Mouse (Mus musculus): Measurements from ENCODE around the gene Cfap77. TPM values are rescaled to one million over a fixed set of nuclear protein-coding genes. Genes with fewer than 3 reads are reported as not detected.

The Cfap77 gene
- polyA plus RNA-seq, 1 experiment from 2014 or later: 0.51 TPM

GRCm38 (mm10) chr2:28974520-28974919, 80.3 kb downstream of the Cfap77 start:
- DNase-seq (ENCODE audit: low spot score): peak; percentile 42
- H3K27me3 ChIP-seq (ENCODE audit: control insufficient read depth, insufficient read depth, low read length): peaks cover 37% of the 10 kb centered on the region

GRCm38 (mm10) chr2:28973832-28974450, 80.9 kb downstream of the Cfap77 start:
- 29% methylated on average over 15 of the region's 15 CpGs for WGBS
- no peak overlapping the region; the same call in 1 of the 2 replicates for H3K9ac ChIP-seq (ENCODE audit: low read depth, low read length)
- 0 out of 2 replicates have a peak, but pooled peaks cover 8% of the 10 kb centered on the region for H3K4me1 ChIP-seq (replicated peaks; ENCODE audit: control insufficient read depth, insufficient read depth, low read length)
- H3K4me3 ChIP-seq (ENCODE audit: low read depth, low read length): no peak overlapping the region
- no peaks in the 10 kb centered on the region for H3K36me3 ChIP-seq (ENCODE audit: control insufficient read depth, insufficient read depth, low read length)
- DNase-seq (ENCODE audit: low spot score) (peak; percentile 43), ATAC-seq (ENCODE audit: low FRiP score) (peak; percentile 25; the same call in 1 of the 2 replicates)
- H3K27ac ChIP-seq (ENCODE audit: low read depth, low read length): no peak overlapping the region
- H3K27me3 ChIP-seq (ENCODE audit: control insufficient read depth, insufficient read depth, low read length): peaks cover 40% of the 10 kb centered on the region
- no peak overlapping the region for H3K4me2 ChIP-seq (replicated peaks; ENCODE audit: low read depth, low read length)
- no peaks in the 10 kb centered on the region for H3K9me3 ChIP-seq (ENCODE audit: control insufficient read depth, low read length)

More at GRCm38 (mm10) chr2:28974520-28974919, 80.3 kb downstream of the Cfap77 start:
- 32% methylated on average over 6 of the region's 6 CpGs for WGBS
- 0 out of 2 replicates have a peak overlapping the region, but pooled peaks have one; percentile 7 for H3K4me2 ChIP-seq (replicated peaks; ENCODE audit: low read depth, low read length)
- peak; percentile 49; the same call in 1 of the 2 replicates for ATAC-seq (ENCODE audit: low FRiP score)
- no peak overlapping the region for H3K9ac ChIP-seq (ENCODE audit: low read depth, low read length)
- H3K4me1 ChIP-seq (replicated peaks; ENCODE audit: control insufficient read depth, insufficient read depth, low read length): 0 out of 2 replicates have a peak, but pooled peaks cover 8% of the 10 kb centered on the region
- H3K9me3 ChIP-seq (ENCODE audit: control insufficient read depth, low read length): no peaks in the 10 kb centered on the region
- no peaks in the 10 kb centered on the region for H3K36me3 ChIP-seq (ENCODE audit: control insufficient read depth, insufficient read depth, low read length)
- no peak overlapping the region for H3K4me3 ChIP-seq (ENCODE audit: low read depth, low read length)
- H3K27ac ChIP-seq (ENCODE audit: low read depth, low read length): no peak overlapping the region

- peaks cover 38% of the 10 kb centered on the region for H3K27me3 ChIP-seq (ENCODE audit: control insufficient read depth, insufficient read depth, low read length)
- 77% methylated on average over 14 of the region's 14 CpGs for WGBS
- ATAC-seq (ENCODE audit: low FRiP score): no peak
- H3K36me3 ChIP-seq (ENCODE audit: control insufficient read depth, insufficient read depth, low read length): no peaks in the 10 kb centered on the region
- no peak for DNase-seq (ENCODE audit: low spot score)
- H3K9ac ChIP-seq (ENCODE audit: low read depth, low read length): no peak overlapping the region
- no peak overlapping the region for H3K4me3 ChIP-seq (ENCODE audit: low read depth, low read length)
- H3K9me3 ChIP-seq (ENCODE audit: control insufficient read depth, low read length): no peaks in the 10 kb centered on the region
- H3K4me2 ChIP-seq (replicated peaks; ENCODE audit: low read depth, low read length): no peak overlapping the region
- 0 out of 2 replicates have a peak, but pooled peaks cover 8% of the 10 kb centered on the region for H3K4me1 ChIP-seq (replicated peaks; ENCODE audit: control insufficient read depth, insufficient read depth, low read length)
- H3K27ac ChIP-seq (ENCODE audit: low read depth, low read length): no peak overlapping the region
Observed at GRCm38 (mm10) chr2:28970424-28970823, 84.4 kb downstream of the Cfap77 start.

GRCm38 (mm10) chr2:28968278-28968677, 86.6 kb downstream of the Cfap77 start:
- no peak overlapping the region for H3K4me3 ChIP-seq (ENCODE audit: low read depth, low read length)
- H3K27ac ChIP-seq (ENCODE audit: low read depth, low read length): no peak overlapping the region
- H3K4me1 ChIP-seq (replicated peaks; ENCODE audit: control insufficient read depth, insufficient read depth, low read length): no peaks in the 10 kb centered on the region
- 71% methylated on average over 1 of the region's 1 CpGs for WGBS
- no peaks in the 10 kb centered on the region for H3K36me3 ChIP-seq (ENCODE audit: control insufficient read depth, insufficient read depth, low read length)
- H3K27me3 ChIP-seq (ENCODE audit: control insufficient read depth, insufficient read depth, low read length): peaks cover 27% of the 10 kb centered on the region
- no peaks in the 10 kb centered on the region for H3K9me3 ChIP-seq (ENCODE audit: control insufficient read depth, low read length)
- no peak for DNase-seq (ENCODE audit: low spot score)
- no peak overlapping the region for H3K4me2 ChIP-seq (replicated peaks; ENCODE audit: low read depth, low read length)
- H3K9ac ChIP-seq (ENCODE audit: low read depth, low read length): no peak overlapping the region
- no peak for ATAC-seq (ENCODE audit: low FRiP score)

- ATAC-seq (ENCODE audit: low FRiP score) (no peak), DNase-seq (ENCODE audit: low spot score) (no peak)
- Histone ChIP-seq H3K27ac (ENCODE audit: low read depth, low read length) (no peak overlapping the region), H3K9me3 (ENCODE audit: control insufficient read depth, low read length) (no peaks in the 10 kb centered on the region), H3K27me3 (ENCODE audit: control insufficient read depth, insufficient read depth, low read length) (peaks cover 26% of the 10 kb centered on the region), H3K36me3 (ENCODE audit: control insufficient read depth, insufficient read depth, low read length) (no peaks in the 10 kb centered on the region), H3K4me3 (ENCODE audit: low read depth, low read length) (no peak overlapping the region), H3K4me1 (replicated peaks; ENCODE audit: control insufficient read depth, insufficient read depth, low read length) (no peaks in the 10 kb centered on the region), H3K9ac (ENCODE audit: low read depth, low read length) (no peak overlapping the region), H3K4me2 (replicated peaks; ENCODE audit: low read depth, low read length) (no peak overlapping the region)
- 47% methylated on average over 14 of the region's 14 CpGs for WGBS
Observed at GRCm38 (mm10) chr2:28966151-28966795, 88.6 kb downstream of the Cfap77 start.

- H3K27me3 ChIP-seq (ENCODE audit: control insufficient read depth, insufficient read depth, low read length): peaks cover 12% of the 10 kb centered on the region
- WGBS: 86% methylated on average over 6 of the region's 6 CpGs
- no peaks in the 10 kb centered on the region for H3K36me3 ChIP-seq (ENCODE audit: control insufficient read depth, insufficient read depth, low read length)
Observed at GRCm38 (mm10) chr2:28963565-28963964, 91.3 kb downstream of the Cfap77 start.

GRCm38 (mm10) chr2:28961636-28962035, 93.2 kb downstream of the Cfap77 start:
- WGBS: 69% methylated on average over 5 of the region's 5 CpGs
- Histone ChIP-seq H3K4me3 (ENCODE audit: low read depth, low read length) (no peak overlapping the region), H3K36me3 (ENCODE audit: control insufficient read depth, insufficient read depth, low read length) (0 out of 2 replicates have a peak, but pooled peaks cover 2% of the 10 kb centered on the region), H3K9me3 (ENCODE audit: control insufficient read depth, low read length) (no peaks in the 10 kb centered on the region), H3K9ac (ENCODE audit: low read depth, low read length) (no peak overlapping the region), H3K27ac (ENCODE audit: low read depth, low read length) (no peak overlapping the region), H3K4me1 (replicated peaks; ENCODE audit: control insufficient read depth, insufficient read depth, low read length) (no peaks in the 10 kb centered on the region), H3K27me3 (ENCODE audit: control insufficient read depth, insufficient read depth, low read length) (peaks cover 4% of the 10 kb centered on the region), H3K4me2 (replicated peaks; ENCODE audit: low read depth, low read length) (no peak overlapping the region)
- no peak for DNase-seq (ENCODE audit: low spot score)
- no peak for ATAC-seq (ENCODE audit: low FRiP score)

More at GRCm38 (mm10) chr2:28963565-28963964, 91.3 kb downstream of the Cfap77 start:
- no peak for ATAC-seq (ENCODE audit: low FRiP score)
- H3K27ac ChIP-seq (ENCODE audit: low read depth, low read length): no peak overlapping the region
- no peak overlapping the region for H3K4me3 ChIP-seq (ENCODE audit: low read depth, low read length)
- H3K9me3 ChIP-seq (ENCODE audit: control insufficient read depth, low read length): no peaks in the 10 kb centered on the region
- no peak overlapping the region for H3K4me2 ChIP-seq (replicated peaks; ENCODE audit: low read depth, low read length)
- no peaks in the 10 kb centered on the region for H3K4me1 ChIP-seq (replicated peaks; ENCODE audit: control insufficient read depth, insufficient read depth, low read length)
- DNase-seq (ENCODE audit: low spot score): no peak
- no peak overlapping the region for H3K9ac ChIP-seq (ENCODE audit: low read depth, low read length)

GRCm38 (mm10) chr2:28961024-28961585, 93.8 kb downstream of the Cfap77 start:
- no peaks in the 10 kb centered on the region for H3K9me3 ChIP-seq (ENCODE audit: control insufficient read depth, low read length)
- no peaks in the 10 kb centered on the region for H3K4me1 ChIP-seq (replicated peaks; ENCODE audit: control insufficient read depth, insufficient read depth, low read length)
- WGBS: 90% methylated on average over 15 of the region's 15 CpGs
- H3K27ac ChIP-seq (ENCODE audit: low read depth, low read length): no peak overlapping the region
- DNase-seq (ENCODE audit: low spot score) (no peak), ATAC-seq (ENCODE audit: low FRiP score) (no peak)
- H3K27me3 ChIP-seq (ENCODE audit: control insufficient read depth, insufficient read depth, low read length): no peaks in the 10 kb centered on the region; the same call in 1 of the 2 replicates
- H3K36me3 ChIP-seq (ENCODE audit: control insufficient read depth, insufficient read depth, low read length): 0 out of 2 replicates have a peak, but pooled peaks cover 2% of the 10 kb centered on the region
- H3K9ac ChIP-seq (ENCODE audit: low read depth, low read length): no peak overlapping the region
- H3K4me3 ChIP-seq (ENCODE audit: low read depth, low read length): no peak overlapping the region
- no peak overlapping the region for H3K4me2 ChIP-seq (replicated peaks; ENCODE audit: low read depth, low read length)

Data from hindbrain, embryonic 11.5 days (tissue).